Mouse (Mus musculus) CH12.LX (cell line): Measurements from ENCODE around the gene Rtn1.

Experiments used
- CHD1 ChIP-seq: IDR thresholded peaks from 2 replicates; pipeline ENCODE4 v1.6.1; 2012; ENCODE audit warnings: low read depth, low read length, improper control_type of control experiment, inconsistent platforms
- CTCF ChIP-seq, 2 experiments: IDR thresholded peaks in 1 of 2; conservative IDR thresholded peaks in 1 of 2; 2 replicates each; pipeline ENCODE4 v1.5.1; 2011 to 2012; ENCODE audit warnings: low read depth in 2 of 2, low read length in 2 of 2, improper control_type of control experiment in 1 of 2, inconsistent platforms in 1 of 2, mild to moderate bottlenecking in 1 of 2, moderate library complexity in 1 of 2
- IRF4 ChIP-seq: IDR thresholded peaks from 2 replicates; pipeline ENCODE4 v1.6.1; 2014; ENCODE audit warnings: low read depth, mild to moderate bottlenecking, inconsistent platforms, low read length, improper control_type of control experiment
- JUN ChIP-seq: IDR thresholded peaks from 2 replicates; pipeline ENCODE4 v1.6.1; 2011; ENCODE audit warnings: low read depth, mild to moderate bottlenecking, low read length, improper control_type of control experiment, moderate library complexity; ENCODE audit not compliant: insufficient read depth
- JUND ChIP-seq: conservative IDR thresholded peaks from 2 replicates; pipeline ENCODE4 v1.6.1; 2011; ENCODE audit warnings: low read depth, low read length, improper control_type of control experiment
- KAT2A ChIP-seq: IDR thresholded peaks from 2 replicates; pipeline ENCODE4 v1.6.1; 2012; ENCODE audit warnings: low read length, improper control_type of control experiment, inconsistent platforms; ENCODE audit not compliant: insufficient replicate concordance
- MAFK ChIP-seq: IDR thresholded peaks from 2 replicates; pipeline ENCODE4 v1.6.1; 2011; ENCODE audit warnings: low read length, improper control_type of control experiment; ENCODE audit not compliant: insufficient replicate concordance
- MYC ChIP-seq: IDR thresholded peaks from 2 replicates; pipeline ENCODE4 v1.6.1; 2011; ENCODE audit warnings: low read depth, mild to moderate bottlenecking, improper control_type of control experiment, low read length
- POLR2A ChIP-seq: IDR thresholded peaks from 2 replicates; pipeline ENCODE4 v1.6.1; 2011; ENCODE audit warnings: low read depth, mild to moderate bottlenecking, improper control_type of control experiment, low read length
- USF1 ChIP-seq: IDR thresholded peaks from 2 replicates; pipeline ENCODE4 v1.6.1; 2014; ENCODE audit warnings: low read depth, mild to moderate bottlenecking, inconsistent platforms, low read length, improper control_type of control experiment
- USF2 ChIP-seq: conservative IDR thresholded peaks from 2 replicates; pipeline ENCODE4 v1.6.1; 2011; ENCODE audit warnings: low read depth, low read length, improper control_type of control experiment

GRCm38 (mm10) chr12:72305421-72305820 is 103.4 kb downstream of the Rtn1 start:
- TF ChIP-seq CTCF (conservative IDR thresholded peaks at IDR 0.05 in 1 of 2, IDR thresholded peaks at IDR 0.05 in 1 of 2; ENCODE audit: low read depth in 2 of 2, low read length in 2 of 2) (no peak), JUND (no peak), MAFK (no peak), USF1 (no peak), IRF4 (no peak), POLR2A (no peak), USF2 (no peak), KAT2A (no peak), MYC (no peak), CHD1 (no peak), JUN (no peak)
